Mouse (Mus musculus) stomach, postnatal 0 days (tissue): Measurements from ENCODE around the gene 5730455P16Rik.

Experiments used
- CTCF ChIP-seq: IDR thresholded peaks from 2 replicates; pipeline ENCODE4 v1.5.1; 2016; ENCODE audit warnings: antibody characterized with exemption, low read depth, mild to moderate bottlenecking, moderate library complexity
- EP300 ChIP-seq: optimal IDR thresholded peaks from 2 replicates; pipeline ENCODE3; 2016; ENCODE audit warnings: antibody characterized with exemption

- no peak for TF ChIP-seq CTCF
- no peak for TF ChIP-seq EP300
Observed at GRCm38 (mm10) chr11:80336351-80336730, 41.5 kb downstream of the 5730455P16Rik start.
